Mouse (Mus musculus) heart, postnatal 0 days (tissue): ENCODE data around the gene Eya4.

ENCODE experiments used
- CTCF ChIP-seq: IDR thresholded peaks from 2 replicates; pipeline ENCODE4 v1.5.1; 2016; ENCODE audit warnings: antibody characterized with exemption, control low read depth, low read depth
- EP300 ChIP-seq: IDR thresholded peaks from 2 replicates; pipeline ENCODE4 v1.6.1; 2016; ENCODE audit warnings: antibody characterized with exemption, low read depth

GRCm38 (mm10) chr10:23080749-23081547 is 269.6 kb downstream of the Eya4 start:
- TF ChIP-seq EP300 (no peak), CTCF (peak; percentile 99)
